Mouse (Mus musculus) hindbrain, embryonic 12.5 days (tissue): ENCODE measurements at regions not wholly inside any gene's neighbourhood (a gene's known extent, or its start where the extent isn't known, plus 50 kb on each side); places are given as distances from the start of the nearest gene placed in this dataset.

Source experiments
- ATAC-seq: fragments of 200-750 bp; cut with Nextera tagmentation; 2 replicates; pipeline ENCODE4 v1.8.0; 2017; ENCODE audit warnings: moderate TSS enrichment; ENCODE audit not compliant: low FRiP score
- H3K27ac ChIP-seq: fragments of 300-500 bp; sonication (generic); 2 replicates; pipeline ENCODE4 v1.5.1; 2016; ENCODE audit warnings: mild to moderate bottlenecking
- H3K27me3 ChIP-seq: fragments of 300-500 bp; sonication (generic); 2 replicates; pipeline ENCODE4 v1.6.1; 2016; ENCODE audit warnings: mild to moderate bottlenecking
- H3K36me3 ChIP-seq: fragments of 300-500 bp; sonication (generic); 2 replicates; pipeline ENCODE4 v1.6.1; 2016; ENCODE audit warnings: mild to moderate bottlenecking
- H3K4me1 ChIP-seq: fragments of 300-500 bp; sonication (generic); 2 replicates; pipeline ENCODE4 v1.6.1; 2016
- H3K4me2 ChIP-seq: fragments of 300-500 bp; sonication (generic); replicated peaks from 2 replicates; pipeline ENCODE4 v1.6.1; 2016; ENCODE audit warnings: mild to moderate bottlenecking
- H3K4me3 ChIP-seq: fragments of 300-500 bp; sonication (generic); 2 replicates; pipeline ENCODE4 v1.5.1; 2016; ENCODE audit warnings: mild to moderate bottlenecking
- H3K9ac ChIP-seq: fragments of 300-500 bp; sonication (generic); 2 replicates; pipeline ENCODE4 v1.6.1; 2016; ENCODE audit warnings: mild to moderate bottlenecking, moderate library complexity
- H3K9me3 ChIP-seq: fragments of 300-500 bp; sonication (generic); replicated peaks from 2 replicates; pipeline ENCODE4 v1.6.1; 2016; ENCODE audit warnings: mild to moderate bottlenecking
- WGBS: fragments of 180-500 bp; shearing (Covaris S2); methylation state at CpG from one replicate; pipeline ENCODE4 v1.1.7; 2016; 5-methylcytosine and 5-hydroxymethylcytosine counted together

DNA sequence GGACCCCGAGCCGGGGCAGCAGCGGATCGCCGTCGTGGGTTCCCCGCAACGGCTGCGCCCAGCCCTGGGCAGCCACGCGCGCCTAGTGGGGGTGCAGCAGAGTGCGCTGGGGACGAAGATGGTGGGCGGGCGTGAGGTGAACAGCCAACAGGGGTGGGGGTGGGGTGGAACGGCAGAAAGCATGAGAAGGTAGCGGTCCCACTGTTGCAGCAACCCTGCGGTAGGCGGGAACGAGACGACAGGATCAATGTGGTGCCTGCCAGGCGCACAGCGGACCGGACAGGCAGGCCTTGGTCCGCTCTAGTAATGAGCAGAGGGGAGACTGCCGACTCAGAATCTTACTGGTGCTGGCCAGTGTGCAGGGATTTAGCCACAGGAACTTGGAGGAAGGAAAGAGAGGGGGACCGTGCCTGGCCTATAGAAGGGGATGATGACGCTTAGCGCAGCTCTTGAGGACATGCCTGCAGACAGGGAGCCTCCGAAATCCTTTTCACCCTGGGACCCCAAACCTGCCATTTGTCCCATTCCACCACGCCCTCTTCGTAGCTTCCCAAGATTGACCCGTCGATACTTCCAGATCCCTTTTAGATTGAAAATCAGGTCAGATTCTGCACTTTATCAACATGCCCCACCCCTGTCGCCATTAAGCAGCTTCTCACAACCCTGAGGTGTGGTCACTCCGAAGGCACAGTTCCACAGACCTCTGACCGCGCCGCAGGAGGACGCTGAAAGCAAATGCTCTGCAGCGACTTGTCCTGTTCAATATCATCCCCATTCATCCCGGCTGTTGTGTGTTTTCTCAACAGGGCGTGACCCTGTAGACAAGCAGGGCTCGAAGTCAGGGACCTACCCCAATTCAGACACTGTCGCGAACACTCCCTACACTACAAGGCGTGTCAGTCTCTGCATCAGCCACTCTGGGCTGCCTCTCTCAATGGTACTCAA is 177.4 kb upstream of the Topaz1 start:
- H3K4me2 ChIP-seq, result peak overlapping the region; percentile 82
- peaks cover 77% of the 10 kb centered on the region for H3K27me3 ChIP-seq
- H3K9me3 ChIP-seq, result no peaks in the 10 kb centered on the region
- H3K27ac ChIP-seq, result no peak overlapping the region
- peaks cover 32% of the 10 kb centered on the region for H3K4me1 ChIP-seq
- H3K36me3 ChIP-seq, result no peaks in the 10 kb centered on the region
- peak overlapping the region; percentile 46 for H3K4me3 ChIP-seq
- peak overlapping the region; percentile 59; the same call in 1 of the 2 replicates for H3K9ac ChIP-seq
- ATAC-seq, result no peak
- 1% methylated on average over 48 of the region's 48 CpGs for WGBS

DNA sequence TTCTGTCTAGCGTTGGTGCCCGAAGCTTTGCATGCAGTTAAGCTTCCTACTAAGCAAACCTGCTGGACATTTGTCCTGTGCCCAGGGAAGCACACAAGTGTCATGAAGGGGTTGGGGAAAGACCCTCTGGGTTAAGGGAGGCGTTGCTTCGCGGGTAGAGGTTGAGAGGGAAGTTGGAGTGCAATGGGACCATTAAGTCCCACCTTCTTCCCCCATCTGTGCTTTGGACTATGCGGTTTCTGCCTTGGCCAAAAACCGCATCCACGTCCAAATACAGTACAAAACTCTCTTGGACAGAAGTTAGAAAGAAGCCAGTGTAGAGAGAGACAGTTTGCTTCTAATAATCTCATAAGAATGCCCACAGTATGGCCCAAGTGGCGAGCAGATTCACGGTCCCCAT is 176.1 kb upstream of the Topaz1 start:
- Histone ChIP-seq H3K27me3 (peaks cover 88% of the 10 kb centered on the region), H3K4me3 (peak overlapping the region; percentile 54), H3K36me3 (no peaks in the 10 kb centered on the region), H3K9me3 (no peaks in the 10 kb centered on the region), H3K27ac (peak overlapping the region; percentile 84; the same call in 1 of the 2 replicates), H3K9ac (no peak overlapping the region), H3K4me1 (peaks cover 32% of the 10 kb centered on the region), H3K4me2 (peak overlapping the region; percentile 71)
- 4% methylated on average over 10 of the region's 10 CpGs for WGBS
- ATAC-seq, result no peak

DNA sequence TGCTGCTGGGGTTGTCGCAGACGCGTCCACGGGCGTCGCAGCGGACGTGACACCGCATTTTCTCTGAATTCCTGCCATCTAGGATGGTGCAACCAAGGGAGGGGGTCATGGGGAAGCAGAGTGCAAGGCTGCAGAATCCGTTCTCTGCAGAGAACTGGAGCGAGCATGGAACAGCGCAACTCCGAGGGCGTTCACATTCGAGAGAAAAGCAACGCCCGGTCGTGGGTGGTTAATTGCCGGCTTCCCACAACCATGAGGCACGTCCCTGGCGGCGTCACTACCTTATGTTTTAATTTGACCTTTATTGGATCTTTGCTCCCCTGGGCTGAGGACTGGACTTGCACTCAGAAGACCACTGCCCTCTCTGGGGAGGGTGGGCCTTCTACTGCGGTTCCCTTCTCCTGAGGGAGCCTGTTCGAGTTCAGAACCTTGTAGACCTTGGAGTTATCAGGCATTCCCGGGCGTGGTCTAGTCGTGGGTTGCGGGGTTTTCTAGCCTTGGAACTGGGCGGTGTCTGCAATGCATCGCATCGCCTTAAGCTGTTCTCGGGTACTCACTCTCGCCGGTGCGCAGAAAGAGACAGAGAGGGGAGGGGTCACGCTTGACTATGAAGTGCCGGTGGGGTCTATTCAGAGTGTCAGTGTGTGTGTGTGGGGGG is 175.6 kb upstream of the Topaz1 start:
- H3K27ac ChIP-seq, result peak overlapping the region; percentile 84
- no peaks in the 10 kb centered on the region for H3K9me3 ChIP-seq
- H3K36me3 ChIP-seq, result no peaks in the 10 kb centered on the region
- peak overlapping the region; percentile 67 for H3K9ac ChIP-seq
- H3K4me3 ChIP-seq, result peak overlapping the region; percentile 54
- peaks cover 32% of the 10 kb centered on the region for H3K4me1 ChIP-seq
- no peak; the same call in 1 of the 2 replicates for ATAC-seq
- H3K4me2 ChIP-seq, result peak overlapping the region; percentile 71
- WGBS, result 1% methylated on average over 37 of the region's 37 CpGs
- H3K27me3 ChIP-seq, result peaks cover 86% of the 10 kb centered on the region

DNA sequence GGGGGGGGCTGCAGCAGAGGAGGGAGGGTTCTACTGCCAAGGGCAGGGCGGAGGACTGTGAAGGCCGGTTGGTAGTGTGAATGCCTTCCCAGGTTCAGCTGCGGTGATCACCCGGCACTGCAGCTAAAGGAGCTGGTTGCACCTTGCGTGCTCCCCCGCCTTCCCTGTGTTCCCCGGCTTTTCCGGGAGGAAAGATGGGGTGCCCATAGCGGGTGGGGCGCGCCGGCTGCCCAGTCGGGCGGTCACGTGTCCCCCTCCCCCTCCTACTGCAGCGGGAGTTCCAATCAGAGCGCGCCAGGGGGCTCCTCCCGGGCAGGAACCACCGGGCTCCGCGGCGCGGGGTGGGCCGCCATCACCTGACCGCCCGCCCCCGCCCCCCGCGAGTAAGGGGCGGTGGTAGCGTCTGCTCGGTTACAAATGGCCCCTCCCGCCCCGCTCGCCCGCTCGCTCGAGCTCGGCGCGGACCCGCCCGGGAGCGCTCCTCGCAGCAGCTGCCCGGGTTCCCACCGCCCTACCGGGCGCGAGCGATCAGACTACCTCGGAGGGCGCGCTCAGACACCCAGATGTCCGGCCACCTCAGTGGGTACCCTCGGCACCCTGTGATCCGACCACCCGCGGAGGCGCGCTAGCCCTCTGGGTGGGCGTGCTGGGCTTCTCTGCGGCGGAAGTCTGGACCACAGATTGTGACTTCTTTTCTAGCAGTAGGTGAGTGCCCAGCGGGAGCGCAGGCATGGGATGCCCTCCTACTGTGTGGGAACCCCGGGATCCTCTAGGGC is 174.9 kb upstream of the Topaz1 start:
- Histone ChIP-seq H3K4me2 (peak overlapping the region; percentile 71), H3K4me3 (peak overlapping the region; percentile 54), H3K9ac (peak overlapping the region; percentile 67), H3K36me3 (no peaks in the 10 kb centered on the region), H3K4me1 (peaks cover 32% of the 10 kb centered on the region), H3K27ac (peak overlapping the region; percentile 84), H3K9me3 (no peaks in the 10 kb centered on the region), H3K27me3 (peaks cover 83% of the 10 kb centered on the region)
- under 1% methylated on average over 67 of the region's 68 CpGs for WGBS
- ATAC-seq, result peak; percentile 91

DNA sequence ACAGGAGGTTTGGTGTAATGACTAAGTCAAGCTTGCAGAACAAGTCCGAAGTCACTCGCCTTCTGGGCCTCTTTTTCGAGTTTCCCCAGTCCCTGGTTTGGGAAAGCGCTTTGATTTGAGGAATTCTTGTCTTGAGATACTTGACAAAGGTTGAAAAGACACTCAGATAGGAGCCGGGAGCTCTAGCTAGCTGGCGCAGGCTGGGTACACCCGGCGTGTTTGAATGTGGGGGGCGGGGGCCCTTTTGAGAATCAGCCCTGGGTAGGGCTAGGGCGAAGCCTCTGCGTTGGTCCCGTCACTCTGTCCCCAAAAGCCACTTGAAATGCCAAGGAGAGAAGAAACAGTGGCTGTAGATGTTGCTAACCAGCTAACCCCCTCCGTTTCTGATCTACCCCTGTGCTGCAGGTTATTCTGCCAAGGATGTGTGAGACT is 174.3 kb upstream of the Topaz1 start:
- peak overlapping the region; percentile 71 for H3K4me2 ChIP-seq
- H3K9me3 ChIP-seq, result no peaks in the 10 kb centered on the region
- H3K9ac ChIP-seq, result peak overlapping the region; percentile 67
- peaks cover 77% of the 10 kb centered on the region for H3K27me3 ChIP-seq
- no peaks in the 10 kb centered on the region for H3K36me3 ChIP-seq
- peak overlapping the region; percentile 54 for H3K4me3 ChIP-seq
- no peak for ATAC-seq
- 0 out of 2 replicates have a peak overlapping the region, but pooled peaks have one; percentile 66 for H3K27ac ChIP-seq
- WGBS, result 3% methylated on average over 13 of the region's 13 CpGs
- H3K4me1 ChIP-seq, result peaks cover 32% of the 10 kb centered on the region

DNA sequence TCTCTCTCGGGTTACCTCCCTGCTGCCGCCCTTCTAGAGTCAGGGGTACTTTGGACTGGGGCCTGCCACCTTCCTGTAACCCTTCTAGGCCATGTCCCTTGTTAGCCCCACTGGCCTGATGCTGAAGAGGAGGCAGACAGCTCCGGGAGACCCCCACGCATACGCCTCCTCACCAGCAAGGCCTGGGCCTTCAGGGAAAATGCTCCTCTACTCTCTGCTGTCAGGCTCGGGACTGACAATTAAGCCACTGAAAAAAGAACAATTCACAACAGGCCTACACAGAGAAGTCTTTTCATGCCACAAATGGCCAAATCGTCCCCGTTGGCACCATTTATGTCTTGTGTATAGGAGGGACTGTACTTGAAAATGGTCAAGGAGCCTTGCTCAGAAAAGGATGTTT is 161.9 kb upstream of the Topaz1 start:
- Histone ChIP-seq H3K27me3 (0 out of 2 replicates have a peak, but pooled peaks cover 6% of the 10 kb centered on the region), H3K4me1 (no peaks in the 10 kb centered on the region), H3K9ac (no peak overlapping the region), H3K4me2 (no peak overlapping the region), H3K27ac (no peak overlapping the region), H3K4me3 (no peak overlapping the region), H3K36me3 (no peaks in the 10 kb centered on the region), H3K9me3 (no peaks in the 10 kb centered on the region)
- WGBS, result 65% methylated on average over 8 of the region's 8 CpGs
- ATAC-seq, result no peak

DNA sequence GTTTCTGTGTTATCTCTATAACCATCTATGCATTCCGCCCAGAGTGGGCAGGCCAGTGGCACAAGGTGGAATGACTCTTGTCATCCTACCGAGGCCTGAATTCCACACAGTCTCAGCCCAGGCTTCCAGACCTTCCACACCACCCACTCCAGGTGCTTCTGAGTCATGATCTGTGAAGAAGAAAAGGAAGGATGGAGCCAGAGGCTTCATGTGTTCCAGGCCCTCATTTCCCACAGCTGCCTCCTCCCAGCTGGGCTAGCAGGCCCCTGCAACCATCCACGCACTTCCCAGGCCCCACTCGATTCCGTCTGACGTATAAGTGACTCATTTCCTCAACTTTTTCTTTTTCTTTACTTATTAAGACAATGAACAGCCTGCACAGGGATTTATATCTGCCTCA is 160.7 kb upstream of the Topaz1 start:
- H3K9ac ChIP-seq, result no peak overlapping the region
- H3K4me1 ChIP-seq, result no peaks in the 10 kb centered on the region
- ATAC-seq, result no peak
- H3K27ac ChIP-seq, result no peak overlapping the region
- no peak overlapping the region for H3K4me2 ChIP-seq
- no peaks in the 10 kb centered on the region for H3K36me3 ChIP-seq
- H3K27me3 ChIP-seq, result 0 out of 2 replicates have a peak, but pooled peaks cover 6% of the 10 kb centered on the region
- H3K4me3 ChIP-seq, result no peak overlapping the region
- no peaks in the 10 kb centered on the region for H3K9me3 ChIP-seq
- WGBS, result 88% methylated on average over 6 of the region's 6 CpGs

DNA sequence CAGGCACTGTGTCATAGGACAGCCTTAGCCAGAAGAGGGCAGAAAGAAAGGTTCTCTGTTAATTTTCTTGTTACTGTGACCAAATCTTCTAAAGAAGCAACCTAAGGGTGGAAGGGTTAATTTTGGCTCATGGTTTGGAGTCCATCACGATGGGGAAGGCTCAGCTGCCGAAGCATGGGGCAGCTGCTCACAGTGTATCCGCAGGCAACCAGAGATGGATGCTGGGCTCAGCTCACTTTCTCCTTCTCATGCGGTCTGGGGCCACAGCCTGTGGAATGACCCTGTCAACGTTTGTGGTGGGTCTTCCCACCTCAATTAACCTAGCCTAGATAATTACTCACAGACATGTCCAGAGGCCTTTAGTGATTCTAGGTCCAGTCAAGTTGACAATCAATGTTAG is 160.2 kb upstream of the Topaz1 start:
- no peaks in the 10 kb centered on the region for H3K4me1 ChIP-seq
- ATAC-seq, result no peak

DNA sequence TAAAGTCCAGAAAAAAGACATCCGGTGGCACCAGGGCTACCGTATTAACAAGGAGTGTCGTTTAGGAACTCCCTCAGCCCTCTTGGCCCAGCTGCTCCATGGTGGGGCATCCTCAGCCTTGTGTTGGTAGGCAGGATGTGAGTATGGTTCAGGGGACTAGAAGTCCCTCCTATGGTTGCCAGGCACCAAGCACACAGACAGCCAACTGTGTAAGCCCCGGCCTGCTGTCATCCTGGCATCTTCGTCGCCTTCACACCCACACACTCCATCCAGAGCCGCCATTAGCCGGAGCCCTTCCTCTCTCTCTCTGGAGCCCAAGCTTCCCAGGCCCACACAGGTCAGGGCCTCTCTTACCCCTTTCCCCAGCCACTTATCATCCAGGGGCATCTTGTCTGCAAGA is 158.9 kb upstream of the Topaz1 start:
- Histone ChIP-seq H3K27ac (no peak overlapping the region), H3K4me3 (no peak overlapping the region), H3K4me1 (peaks cover 9% of the 10 kb centered on the region; the same call in 1 of the 2 replicates), H3K4me2 (no peak overlapping the region), H3K27me3 (0 out of 2 replicates have a peak, but pooled peaks cover 6% of the 10 kb centered on the region), H3K36me3 (no peaks in the 10 kb centered on the region), H3K9me3 (no peaks in the 10 kb centered on the region), H3K9ac (no peak overlapping the region)
- 82% methylated on average over 8 of the region's 8 CpGs for WGBS
- ATAC-seq, result no peak

More for the DNA sequence above, 160.2 kb upstream of the Topaz1 start:
- no peak overlapping the region for H3K27ac ChIP-seq
- H3K9me3 ChIP-seq, result no peaks in the 10 kb centered on the region
- H3K36me3 ChIP-seq, result no peaks in the 10 kb centered on the region
- no peak overlapping the region for H3K9ac ChIP-seq
- WGBS, result 69% methylated on average over 5 of the region's 5 CpGs
- H3K4me2 ChIP-seq, result no peak overlapping the region
- H3K4me3 ChIP-seq, result no peak overlapping the region
- 0 out of 2 replicates have a peak, but pooled peaks cover 6% of the 10 kb centered on the region for H3K27me3 ChIP-seq

DNA sequence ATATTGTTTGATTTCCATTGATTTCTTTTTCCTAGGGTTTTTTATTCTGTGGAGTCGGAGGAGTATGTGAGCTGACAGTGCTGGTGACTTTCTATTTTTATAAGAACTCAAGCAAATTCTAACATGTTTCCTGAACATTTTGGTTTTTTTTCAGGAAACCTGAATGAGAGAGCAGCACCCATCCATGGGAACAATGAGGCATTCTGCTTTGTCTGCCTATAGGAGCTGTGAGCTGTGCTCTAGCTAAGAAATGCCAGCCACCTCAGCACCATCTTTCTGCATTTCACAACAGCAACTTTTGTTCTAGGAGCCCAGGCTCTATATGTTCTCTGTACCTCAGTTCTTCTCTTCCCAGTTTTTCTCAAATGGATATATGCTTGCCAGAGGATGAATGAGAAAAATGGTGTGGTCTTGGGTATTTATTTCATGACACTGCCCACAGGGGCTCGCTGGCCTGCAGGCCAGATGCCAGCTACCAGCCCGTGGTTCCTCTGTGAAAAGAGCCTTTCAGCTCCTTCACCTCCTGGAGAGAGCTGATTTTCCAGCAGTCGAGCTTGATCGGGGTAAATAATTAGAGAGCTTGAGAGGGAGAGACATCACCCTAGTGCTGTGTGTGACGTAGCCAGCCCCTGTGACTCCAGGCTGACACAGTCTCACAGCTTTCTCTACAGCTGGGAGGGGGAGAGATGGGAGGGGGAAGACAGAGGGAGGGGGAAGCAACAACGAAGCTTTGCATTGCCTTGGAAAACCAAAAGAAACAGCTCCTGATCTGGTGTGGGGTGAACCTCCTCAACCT is 154.1 kb upstream of the Topaz1 start:
- Histone ChIP-seq H3K9ac (no peak overlapping the region), H3K4me2 (no peak overlapping the region; the same call in 1 of the 2 replicates), H3K36me3 (no peaks in the 10 kb centered on the region), H3K4me3 (no peak overlapping the region), H3K9me3 (no peaks in the 10 kb centered on the region), H3K27me3 (peaks cover 11% of the 10 kb centered on the region; the same call in 1 of the 2 replicates), H3K27ac (peak overlapping the region; percentile 77), H3K4me1 (peaks cover 37% of the 10 kb centered on the region)
- ATAC-seq, result peak; percentile 80
- WGBS, result 15% methylated on average over 7 of the region's 7 CpGs
